Mouse (Mus musculus): Measurements from ENCODE around the gene Phox2a. TPM values are rescaled to one million over a fixed set of nuclear protein-coding genes. Genes with fewer than 3 reads are reported as not detected.

Gene Phox2a
- polyA plus RNA-seq, 1 experiment = not detected

- no peak overlapping the region for H3K4me3 ChIP-seq (ENCODE audit: insufficient read depth, low read length)
- TF ChIP-seq POLR2A (IDR thresholded peaks at IDR 0.05; ENCODE audit: extremely low read depth, insufficient read depth, low read length) (no peak), CTCF (IDR thresholded peaks at IDR 0.05; ENCODE audit: extremely low read depth, insufficient read depth, low read length) (no peak)
- H3K27ac ChIP-seq (ENCODE audit: insufficient read depth, low read length) = no peak overlapping the region
- H3K4me1 ChIP-seq (ENCODE audit: control insufficient read depth, insufficient read depth, low read length) = no peaks in the 10 kb centered on the region
These were observed 5.9 kb downstream of the Phox2a start for GRCm38 (mm10) chr7:101823758-101824630.

GRCm38 (mm10) chr7:101830373-101830772 is 12.3 kb downstream of the Phox2a start:
- H3K4me3 ChIP-seq (ENCODE audit: insufficient read depth, low read length) = no peak overlapping the region
- no peaks in the 10 kb centered on the region for H3K4me1 ChIP-seq (ENCODE audit: control insufficient read depth, insufficient read depth, low read length)
- no peak overlapping the region for H3K27ac ChIP-seq (ENCODE audit: insufficient read depth, low read length)
- 0 out of 2 replicates have a peak, but pooled peaks have one; percentile 2 for TF ChIP-seq CTCF (IDR thresholded peaks at IDR 0.05; ENCODE audit: extremely low read depth, insufficient read depth, low read length)
- no peak for TF ChIP-seq POLR2A (IDR thresholded peaks at IDR 0.05; ENCODE audit: extremely low read depth, insufficient read depth, low read length)

- TF ChIP-seq CTCF (IDR thresholded peaks at IDR 0.05; ENCODE audit: extremely low read depth, insufficient read depth, low read length) (no peak), POLR2A (IDR thresholded peaks at IDR 0.05; ENCODE audit: extremely low read depth, insufficient read depth, low read length) (no peak)
- H3K4me1 ChIP-seq (ENCODE audit: control insufficient read depth, insufficient read depth, low read length) = no peaks in the 10 kb centered on the region
- H3K27ac ChIP-seq (ENCODE audit: insufficient read depth, low read length) = no peak overlapping the region
- H3K4me3 ChIP-seq (ENCODE audit: insufficient read depth, low read length) = no peak overlapping the region
These were observed 13.3 kb downstream of the Phox2a start for GRCm38 (mm10) chr7:101831437-101831836.

GRCm38 (mm10) chr7:101832372-101832771 is 14.3 kb downstream of the Phox2a start:
- TF ChIP-seq CTCF (IDR thresholded peaks at IDR 0.05; ENCODE audit: extremely low read depth, insufficient read depth, low read length) (no peak), POLR2A (IDR thresholded peaks at IDR 0.05; ENCODE audit: extremely low read depth, insufficient read depth, low read length) (no peak)
- H3K27ac ChIP-seq (ENCODE audit: insufficient read depth, low read length) = no peak overlapping the region
- no peak overlapping the region for H3K4me3 ChIP-seq (ENCODE audit: insufficient read depth, low read length)
- no peaks in the 10 kb centered on the region for H3K4me1 ChIP-seq (ENCODE audit: control insufficient read depth, insufficient read depth, low read length)

- Histone ChIP-seq H3K4me3 (ENCODE audit: insufficient read depth, low read length) (no peak overlapping the region), H3K4me1 (ENCODE audit: control insufficient read depth, insufficient read depth, low read length) (no peaks in the 10 kb centered on the region), H3K27ac (ENCODE audit: insufficient read depth, low read length) (no peak overlapping the region)
- TF ChIP-seq POLR2A (IDR thresholded peaks at IDR 0.05; ENCODE audit: extremely low read depth, insufficient read depth, low read length) (no peak), CTCF (IDR thresholded peaks at IDR 0.05; ENCODE audit: extremely low read depth, insufficient read depth, low read length) (no peak)
These were observed 15.2 kb downstream of the Phox2a start for GRCm38 (mm10) chr7:101833352-101833751.

GRCm38 (mm10) chr7:101833916-101834584 is 15.9 kb downstream of the Phox2a start:
- Histone ChIP-seq H3K27ac (ENCODE audit: insufficient read depth, low read length) (no peak overlapping the region), H3K4me1 (ENCODE audit: control insufficient read depth, insufficient read depth, low read length) (no peaks in the 10 kb centered on the region), H3K4me3 (ENCODE audit: insufficient read depth, low read length) (no peak overlapping the region)
- TF ChIP-seq CTCF (IDR thresholded peaks at IDR 0.05; ENCODE audit: extremely low read depth, insufficient read depth, low read length) (no peak), POLR2A (IDR thresholded peaks at IDR 0.05; ENCODE audit: extremely low read depth, insufficient read depth, low read length) (no peak)

GRCm38 (mm10) chr7:101834903-101835302 is 16.8 kb downstream of the Phox2a start:
- Histone ChIP-seq H3K4me3 (ENCODE audit: insufficient read depth, low read length) (no peak overlapping the region), H3K4me1 (ENCODE audit: control insufficient read depth, insufficient read depth, low read length) (no peaks in the 10 kb centered on the region), H3K27ac (ENCODE audit: insufficient read depth, low read length) (no peak overlapping the region)
- TF ChIP-seq CTCF (IDR thresholded peaks at IDR 0.05; ENCODE audit: extremely low read depth, insufficient read depth, low read length) (no peak), POLR2A (IDR thresholded peaks at IDR 0.05; ENCODE audit: extremely low read depth, insufficient read depth, low read length) (no peak)

- Histone ChIP-seq H3K4me1 (ENCODE audit: control insufficient read depth, insufficient read depth, low read length) (no peaks in the 10 kb centered on the region), H3K4me3 (ENCODE audit: insufficient read depth, low read length) (peak overlapping the region; percentile 63; the same call in 1 of the 2 replicates), H3K27ac (ENCODE audit: insufficient read depth, low read length) (no peak overlapping the region)
- TF ChIP-seq CTCF (IDR thresholded peaks at IDR 0.05; ENCODE audit: extremely low read depth, insufficient read depth, low read length) (0 out of 2 replicates have a peak, but pooled peaks have one; percentile 11), POLR2A (IDR thresholded peaks at IDR 0.05; ENCODE audit: extremely low read depth, insufficient read depth, low read length) (no peak)
These were observed 17.5 kb downstream of the Phox2a start for GRCm38 (mm10) chr7:101835457-101836109.

All from cortical plate, adult 2 months (tissue).